Comparison of ENCODE assay signal across 8 mouse cellular contexts in genomic region chr14:50061955-50062732, GRCm38 (mm10). TPM values are rescaled to one million over a fixed set of nuclear protein-coding genes. Genes with fewer than 3 reads are reported as not detected.
DNase-seq lines count a peak whose midpoint lies in the region; ATAC-seq and TF ChIP-seq lines count a peak whose summit lies in the region.

No protein-coding gene starts in this region.

- no peak for TF ChIP-seq EP300 in stomach, postnatal 0 days (optimal IDR thresholded peaks at IDR 0.05)

- TF ChIP-seq CTCF in brain, embryonic 14.5 days (IDR thresholded peaks at IDR 0.05; ENCODE audit: borderline replicate concordance, extremely low read depth, insufficient read depth, insufficient read length) = peak; percentile 56
- peak; percentile 75 for TF ChIP-seq CTCF in stomach, postnatal 0 days (IDR thresholded peaks at IDR 0.05; ENCODE audit: low read depth)

- TF ChIP-seq POLR2A in brain, embryonic 14.5 days (IDR thresholded peaks at IDR 0.05; ENCODE audit: borderline replicate concordance, extremely low read depth, insufficient read depth, insufficient read length, poor library complexity, severe bottlenecking) = 0 out of 2 replicates have a peak, but pooled peaks have one; percentile 25

- H3K4me1 ChIP-seq in heart, embryonic 13.5 days = peaks cover 5% of the 10 kb centered on the region
- no peaks in the 10 kb centered on the region for H3K4me1 ChIP-seq in kidney, embryonic 16.5 days (ENCODE audit: insufficient read depth, low read length)
- no peaks in the 10 kb centered on the region for H3K4me1 ChIP-seq in liver, embryonic 11.5 days (replicated peaks; ENCODE audit: control insufficient read depth, insufficient read depth, low read length)
- no peaks in the 10 kb centered on the region for H3K4me1 ChIP-seq in stomach, postnatal 0 days (replicated peaks; ENCODE audit: control insufficient read depth, insufficient read depth)

- no peaks in the 10 kb centered on the region for H3K36me3 ChIP-seq in heart, embryonic 13.5 days
- no peaks in the 10 kb centered on the region for H3K36me3 ChIP-seq in kidney, embryonic 16.5 days (ENCODE audit: insufficient read depth, low read length)
- H3K36me3 ChIP-seq in liver, embryonic 11.5 days (ENCODE audit: control insufficient read depth, insufficient read depth, low read length) = no peaks in the 10 kb centered on the region
- H3K36me3 ChIP-seq in stomach, postnatal 0 days (ENCODE audit: control insufficient read depth, insufficient read depth, low read length) = no peaks in the 10 kb centered on the region

- WGBS in heart, embryonic 13.5 days = under 1% methylated on average over 52 of the region's 52 CpGs
- under 1% methylated on average over 52 of the region's 52 CpGs for WGBS in kidney, embryonic 16.5 days
- under 1% methylated on average over 51 of the region's 52 CpGs for WGBS in liver, embryonic 11.5 days
- 2% methylated on average over 47 of the region's 52 CpGs for WGBS in stomach, postnatal 0 days

- H3K27me3 ChIP-seq in heart, embryonic 13.5 days (replicated peaks) = no peaks in the 10 kb centered on the region
- H3K27me3 ChIP-seq in kidney, embryonic 16.5 days (ENCODE audit: insufficient read depth, low read length) = no peaks in the 10 kb centered on the region
- no peaks in the 10 kb centered on the region for H3K27me3 ChIP-seq in liver, embryonic 11.5 days (replicated peaks; ENCODE audit: control insufficient read depth, insufficient read depth, low read length)
- H3K27me3 ChIP-seq in stomach, postnatal 0 days (ENCODE audit: control insufficient read depth, insufficient read depth, low read length) = no peaks in the 10 kb centered on the region

- peak overlapping the region; percentile 80 for H3K4me3 ChIP-seq in heart, embryonic 13.5 days
- peak overlapping the region; percentile 79 for H3K4me3 ChIP-seq in kidney, embryonic 16.5 days (ENCODE audit: low read length)
- peak overlapping the region; percentile 69 for H3K4me3 ChIP-seq in liver, embryonic 11.5 days (ENCODE audit: low read depth, low read length)
- H3K4me3 ChIP-seq in stomach, postnatal 0 days (ENCODE audit: low read depth, low read length) = peak overlapping the region; percentile 65

- H3K9ac ChIP-seq in heart, embryonic 13.5 days = peak overlapping the region; percentile 85
- peak overlapping the region; percentile 79 for H3K9ac ChIP-seq in kidney, embryonic 16.5 days (replicated peaks; ENCODE audit: low read length)
- H3K9ac ChIP-seq in liver, embryonic 11.5 days (ENCODE audit: low read depth, low read length) = peak overlapping the region; percentile 74
- H3K9ac ChIP-seq in stomach, postnatal 0 days (ENCODE audit: low read length) = peak overlapping the region; percentile 54

- no peaks in the 10 kb centered on the region for H3K9me3 ChIP-seq in heart, embryonic 13.5 days
- no peaks in the 10 kb centered on the region for H3K9me3 ChIP-seq in kidney, embryonic 16.5 days (ENCODE audit: low read length)
- no peaks in the 10 kb centered on the region for H3K9me3 ChIP-seq in liver, embryonic 11.5 days (ENCODE audit: control insufficient read depth, low read length)
- no peaks in the 10 kb centered on the region for H3K9me3 ChIP-seq in stomach, postnatal 0 days (ENCODE audit: control insufficient read depth, low read length)

- peak overlapping the region; percentile 91 for H3K27ac ChIP-seq in heart, embryonic 13.5 days (replicated peaks)
- peak overlapping the region; percentile 84 for H3K27ac ChIP-seq in kidney, embryonic 16.5 days (ENCODE audit: low read length)
- H3K27ac ChIP-seq in liver, embryonic 11.5 days (ENCODE audit: low read depth, low read length) = peak overlapping the region; percentile 84
- H3K27ac ChIP-seq in stomach, postnatal 0 days (replicated peaks) = peak overlapping the region; percentile 71; the same call in 1 of the 2 replicates

- peak overlapping the region; percentile 84 for H3K4me2 ChIP-seq in heart, embryonic 13.5 days
- H3K4me2 ChIP-seq in kidney, embryonic 16.5 days (replicated peaks; ENCODE audit: low read depth, low read length) = peak overlapping the region; percentile 86
- H3K4me2 ChIP-seq in liver, embryonic 11.5 days = peak overlapping the region; percentile 87
- peak overlapping the region; percentile 92 for H3K4me2 ChIP-seq in stomach, postnatal 0 days (replicated peaks; ENCODE audit: low read depth)

- peak; percentile 54 for ATAC-seq in erythroid progenitor cell, adult 5-6 weeks (replicated peaks; ENCODE audit: low FRiP score, poor library complexity, severe bottlenecking)
- peak; percentile 89 for ATAC-seq in heart, embryonic 13.5 days (ENCODE audit: extremely low read depth, insufficient number of reproducible peaks, low FRiP score, low TSS enrichment)
- peak; percentile 98 for ATAC-seq in kidney, embryonic 16.5 days (ENCODE audit: low FRiP score, low TSS enrichment)
- peak; percentile 95 for ATAC-seq in liver, embryonic 11.5 days (replicated peaks; ENCODE audit: low FRiP score)
- peak; percentile 40; the same call in 1 of the 2 replicates for ATAC-seq in monocyte, adult 5-6 weeks (replicated peaks; ENCODE audit: insufficient number of reproducible peaks, low FRiP score, low TSS enrichment, poor library complexity, severe bottlenecking)
- peak; percentile 96 for ATAC-seq in stomach, postnatal 0 days (ENCODE audit: low FRiP score, low TSS enrichment)

- DNase-seq in B cell, adult 2 months = peak; percentile 5 to 15
- peak; percentile 88 for DNase-seq in brain, embryonic 14.5 days (ENCODE audit: low read depth)
- DNase-seq in liver, embryonic 11.5 days (ENCODE audit: low spot score) = peak; percentile 78
- peak; percentile 74 for DNase-seq in stomach, postnatal 0 days (ENCODE audit: low spot score)

RNA-seq across cellular contexts. Expression of gene Olfr725, which starts 22.0 kb away (rescaled TPM):
- not detected in 2 replicates for polyA plus RNA-seq in brain, embryonic 14.5 days (2012; rRNA removed)
- not detected in 2 replicates for total RNA-seq in erythroid progenitor cell, adult 5-6 weeks (2015; ENCODE audit: low replicate concordance)
- total RNA-seq in erythroid progenitor cell, adult 5-6 weeks (2017; ENCODE audit: low replicate concordance) = not detected in 2 replicates
- not detected in 2 replicates for polyA plus RNA-seq in heart, embryonic 13.5 days (2015; fragmentation: Nextera tagmentation; extraction: Ambion mirVana)
- polyA plus RNA-seq in kidney, embryonic 16.5 days (2015; fragmentation: Nextera tagmentation; extraction: Ambion mirVana) = not detected in 2 replicates
- polyA plus RNA-seq in liver, embryonic 11.5 days (2014; fragmentation: Nextera tagmentation; extraction: Ambion mirVana) = not detected in 2 replicates
- total RNA-seq in monocyte, adult 5-6 weeks (2017) = not detected in 3 replicates
- not detected in 2 replicates for polyA plus RNA-seq in stomach, postnatal 0 days (2015; fragmentation: Nextera tagmentation; extraction: Ambion mirVana)

RNA-seq across cellular contexts. Expression of gene Olfr726, which starts 28.6 kb away (rescaled TPM):
- polyA plus RNA-seq in brain, embryonic 14.5 days (2012; rRNA removed) = not detected in 2 replicates
- total RNA-seq in erythroid progenitor cell, adult 5-6 weeks (2015; ENCODE audit: low replicate concordance) = not detected in 2 replicates
- total RNA-seq in erythroid progenitor cell, adult 5-6 weeks (2017; ENCODE audit: low replicate concordance) = not detected in 2 replicates
- not detected in 2 replicates for polyA plus RNA-seq in heart, embryonic 13.5 days (2015; fragmentation: Nextera tagmentation; extraction: Ambion mirVana)
- not detected in 2 replicates for polyA plus RNA-seq in kidney, embryonic 16.5 days (2015; fragmentation: Nextera tagmentation; extraction: Ambion mirVana)
- polyA plus RNA-seq in liver, embryonic 11.5 days (2014; fragmentation: Nextera tagmentation; extraction: Ambion mirVana) = not detected in 2 replicates
- total RNA-seq in monocyte, adult 5-6 weeks (2017) = not detected in 3 replicates
- not detected in 2 replicates for polyA plus RNA-seq in stomach, postnatal 0 days (2015; fragmentation: Nextera tagmentation; extraction: Ambion mirVana)

Comparison
In these comparisons a context has a peak if more than half of its experiments do, and no peak if none do; other contexts are left out.
1. Peak in every context shown above with its lines: DNase-seq, ATAC-seq, H3K4me3 ChIP-seq and H3K27ac ChIP-seq.
2. DNase-seq: peak in every context shown above with its lines; median percentile 88 in brain, embryonic 14.5 days; 78 in liver, embryonic 11.5 days; 74 in stomach, postnatal 0 days; 10 in B cell, adult 2 months.
3. ATAC-seq: peak in every context shown above with its lines; median percentile 98 in kidney, embryonic 16.5 days; 96 in stomach, postnatal 0 days; 95 in liver, embryonic 11.5 days; 89 in heart, embryonic 13.5 days; 54 in erythroid progenitor cell, adult 5-6 weeks; 40 in monocyte, adult 5-6 weeks.